Mouse (Mus musculus) spleen, adult 2 months (tissue): Measurements from ENCODE around the gene Sike1.

Source experiments
- CTCF ChIP-seq: fragments of 200-500 bp; IDR thresholded peaks from 2 replicates; pipeline ENCODE4 v1.5.1; 2011; ENCODE audit warnings: mild to moderate bottlenecking, inconsistent platforms; ENCODE audit not compliant: insufficient read depth, insufficient read length, insufficient replicate concordance; ENCODE audit errors: extremely low read depth
- POLR2A ChIP-seq: fragments of 200-500 bp; IDR thresholded peaks from 2 replicates; pipeline ENCODE4 v1.6.1; 2011; ENCODE audit warnings: low read depth, low read length, inconsistent platforms

DNA sequence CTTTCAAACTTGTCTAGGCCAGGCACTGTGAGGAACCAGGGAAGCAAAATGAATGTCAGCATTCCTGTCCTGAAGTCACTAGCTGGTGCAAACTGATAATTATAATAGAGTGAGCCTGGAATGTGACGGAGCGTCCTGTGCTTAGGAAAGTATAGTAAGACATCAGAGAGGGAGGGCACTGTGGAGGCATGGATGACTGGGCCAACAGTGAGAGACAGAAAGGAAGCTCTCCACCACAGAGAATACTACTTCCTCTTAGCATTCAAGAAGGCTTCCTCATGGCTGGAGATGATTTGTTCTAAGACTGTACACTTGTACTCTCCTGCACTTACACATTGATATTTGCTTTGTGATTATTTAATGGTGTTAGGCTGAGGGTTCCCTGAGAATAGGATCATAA lies 21.8 kb downstream of the Sike1 start:
- no peak for TF ChIP-seq CTCF
- no peak for TF ChIP-seq POLR2A
